ENCODE assay signal across 1 mouse cellular context in the genomic region with DNA sequence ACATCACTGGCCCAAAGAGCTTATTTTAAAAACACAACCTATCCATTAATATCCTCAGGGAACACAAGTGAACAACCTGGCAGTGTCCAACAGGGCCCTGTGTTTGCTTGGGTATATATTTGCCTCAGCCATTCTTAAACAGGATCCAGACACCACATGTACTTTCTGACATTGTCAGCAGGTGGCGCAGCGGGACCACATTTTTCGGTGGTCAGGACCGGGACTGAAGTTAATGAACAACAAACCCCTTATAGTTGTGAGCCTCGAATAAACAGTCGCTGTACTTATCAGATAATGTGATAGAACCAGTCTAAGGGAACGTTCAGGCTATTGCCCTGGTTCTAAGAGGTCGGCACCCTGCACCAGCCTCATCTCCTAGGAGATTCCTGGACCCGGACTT.
A peak's percentile ranks its signal among the peaks of the same experiment; 100 is the strongest.
TF ChIP-seq lines count a peak whose summit lies in the region.

No protein-coding gene starts in this region.

TF ChIP-seq in C2C12, 6 proteins besides CTCF, POLR2A, EP300 and RAD21:
- TF ChIP-seq MAX (IDR thresholded peaks at IDR 0.05) (peak; percentile 30), MYOG (IDR thresholded peaks at IDR 0.05; ENCODE audit: control insufficient read depth, extremely low read depth, insufficient read length) (no peak)
